Mouse (Mus musculus) myocyte (in vitro differentiated cells): Measurements from ENCODE around the gene Ddx39.

Experiments
- E2F4 ChIP-seq: IDR thresholded peaks from one replicate; pipeline ENCODE4 v1.6.1; 2011; ENCODE audit warnings: mild to moderate bottlenecking, control low read depth, moderate library complexity; ENCODE audit not compliant: insufficient read depth
- POLR2A ChIP-seq: IDR thresholded peaks from one replicate; pipeline ENCODE4 v1.6.1; 2011; ENCODE audit warnings: low read depth, mild to moderate bottlenecking, control low read depth, moderate library complexity; ENCODE audit not compliant: insufficient read length

GRCm38 (mm10) chr8:83719048-83719447 is 4.1 kb downstream of the Ddx39 start:
- TF ChIP-seq POLR2A (no peak), E2F4 (no peak)
